Mouse (Mus musculus): Measurements from ENCODE around the gene Dnajc11.

Dnajc11 gene

DNA sequence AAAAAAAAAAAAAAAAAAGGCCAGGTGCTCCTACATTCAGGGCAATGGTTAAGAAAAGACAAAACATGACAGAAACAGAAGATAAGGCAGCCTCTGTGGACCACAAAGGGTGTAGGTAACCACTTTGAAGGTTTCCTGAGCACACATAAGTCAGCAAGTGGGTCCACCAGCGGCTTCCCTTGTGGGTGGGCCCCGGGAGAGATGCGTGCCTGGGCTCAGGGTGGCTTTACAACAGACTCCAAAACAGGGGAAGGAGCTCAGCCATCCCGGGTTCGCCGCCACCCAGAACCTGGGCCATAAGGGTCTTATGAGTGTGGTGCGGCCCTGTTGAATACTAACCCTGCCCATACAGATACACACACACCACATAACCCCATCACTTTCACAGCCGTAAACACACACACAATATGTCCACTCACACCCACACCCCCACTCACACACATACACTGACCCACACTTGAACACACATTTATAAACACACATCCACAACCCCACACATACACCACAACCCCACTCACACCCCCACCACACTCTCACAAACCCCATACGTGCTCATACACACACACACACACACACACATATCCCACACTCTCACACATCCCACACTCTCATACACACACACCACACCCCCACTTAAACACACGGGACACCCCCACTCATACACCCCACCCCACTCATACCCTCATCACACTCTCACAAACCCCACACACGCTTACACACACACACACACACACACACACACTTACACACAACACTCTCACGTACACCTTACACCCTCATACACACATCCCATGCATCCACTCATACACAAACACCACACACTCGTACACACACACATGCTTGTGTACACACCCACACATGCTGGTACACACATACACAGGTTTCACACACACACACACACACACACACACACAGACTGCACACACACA is 651 bp upstream of the Dnajc11 start:
- peak; percentile 42 for DNase-seq (ENCODE audit: low read depth, low spot score)

DNA sequence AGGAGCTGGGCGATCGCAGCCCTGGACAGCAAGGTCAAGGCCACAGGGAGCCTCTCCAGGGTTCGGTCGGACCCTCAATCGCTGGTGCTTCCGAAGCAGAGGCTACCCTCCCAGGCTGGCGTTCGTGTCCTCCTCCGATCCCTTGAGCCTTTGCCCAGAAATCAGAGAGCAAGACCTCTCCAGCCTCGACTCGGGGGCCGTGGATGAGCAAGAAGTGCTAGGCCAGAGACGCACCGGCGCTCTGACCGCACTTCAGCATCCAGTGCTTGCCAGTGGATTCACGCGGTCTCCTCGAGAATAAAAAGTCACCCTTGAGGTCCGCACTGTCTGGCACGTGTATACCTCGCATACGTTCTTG is 703 bp downstream of the Dnajc11 start:
- peak; percentile 37 for DNase-seq (ENCODE audit: low read depth, low spot score)

DNA sequence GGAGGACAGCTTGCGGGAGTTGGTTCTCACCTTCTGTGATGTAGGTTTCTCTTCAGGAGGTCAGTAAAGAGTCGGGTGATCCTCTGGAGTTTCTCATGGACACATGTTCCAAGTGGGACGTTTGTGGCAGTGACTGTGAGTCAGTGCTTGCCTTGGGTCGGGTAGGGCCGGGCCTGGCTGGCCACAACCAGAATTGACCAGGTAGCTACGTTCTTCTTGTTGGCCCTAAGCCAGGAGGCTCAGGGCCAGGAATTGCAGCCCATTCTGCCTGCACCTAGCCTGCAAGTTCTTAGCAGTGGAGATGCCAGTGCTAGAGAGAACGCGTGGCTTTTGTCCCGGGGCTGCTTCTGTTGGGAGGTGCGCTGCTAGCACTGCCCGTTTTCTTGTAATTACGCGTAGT is 4.0 kb downstream of the Dnajc11 start:
- no peak for DNase-seq (ENCODE audit: low read depth, low spot score)

DNA sequence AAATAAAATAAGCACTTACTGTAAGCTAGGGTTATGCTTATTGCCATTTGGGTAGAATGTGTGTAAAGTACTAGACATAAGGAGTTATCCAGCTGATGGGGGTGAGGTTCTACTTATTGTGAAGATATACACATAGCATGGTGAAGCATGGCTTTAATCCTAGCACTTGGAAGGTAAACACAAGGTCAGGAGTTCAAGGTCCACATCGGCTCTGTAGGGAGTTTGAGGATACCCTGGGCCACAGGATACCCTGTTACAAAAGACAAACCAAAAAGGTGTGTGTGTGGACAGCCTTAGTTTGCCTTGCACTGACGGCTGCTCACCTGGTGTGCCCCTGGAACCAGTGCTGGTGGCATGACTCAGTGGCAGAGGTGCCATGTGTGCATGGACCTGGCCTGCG is 4.6 kb downstream of the Dnajc11 start:
- DNase-seq (ENCODE audit: low read depth, low spot score) = no peak

DNA sequence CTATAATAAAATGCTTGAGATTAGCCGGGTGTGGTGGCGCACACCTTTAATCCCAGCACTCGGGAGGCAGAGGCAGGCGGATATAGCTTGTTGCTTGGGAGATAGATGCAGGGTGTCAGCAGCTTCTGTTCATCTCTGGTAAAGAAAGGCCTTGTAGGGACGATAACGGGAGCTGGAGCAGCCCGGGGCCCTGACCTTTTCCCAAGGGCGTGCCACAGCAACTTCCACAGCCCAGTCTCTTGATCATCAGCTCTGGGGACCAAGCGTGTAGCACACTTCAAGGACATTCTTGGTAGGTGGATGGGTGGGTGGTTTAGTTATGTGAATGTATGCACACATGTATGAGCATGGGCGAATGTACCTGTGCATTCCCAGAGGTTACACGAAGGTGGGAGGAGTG is 12.7 kb downstream of the Dnajc11 start:
- no peak for DNase-seq (ENCODE audit: low read depth, low spot score)

DNA sequence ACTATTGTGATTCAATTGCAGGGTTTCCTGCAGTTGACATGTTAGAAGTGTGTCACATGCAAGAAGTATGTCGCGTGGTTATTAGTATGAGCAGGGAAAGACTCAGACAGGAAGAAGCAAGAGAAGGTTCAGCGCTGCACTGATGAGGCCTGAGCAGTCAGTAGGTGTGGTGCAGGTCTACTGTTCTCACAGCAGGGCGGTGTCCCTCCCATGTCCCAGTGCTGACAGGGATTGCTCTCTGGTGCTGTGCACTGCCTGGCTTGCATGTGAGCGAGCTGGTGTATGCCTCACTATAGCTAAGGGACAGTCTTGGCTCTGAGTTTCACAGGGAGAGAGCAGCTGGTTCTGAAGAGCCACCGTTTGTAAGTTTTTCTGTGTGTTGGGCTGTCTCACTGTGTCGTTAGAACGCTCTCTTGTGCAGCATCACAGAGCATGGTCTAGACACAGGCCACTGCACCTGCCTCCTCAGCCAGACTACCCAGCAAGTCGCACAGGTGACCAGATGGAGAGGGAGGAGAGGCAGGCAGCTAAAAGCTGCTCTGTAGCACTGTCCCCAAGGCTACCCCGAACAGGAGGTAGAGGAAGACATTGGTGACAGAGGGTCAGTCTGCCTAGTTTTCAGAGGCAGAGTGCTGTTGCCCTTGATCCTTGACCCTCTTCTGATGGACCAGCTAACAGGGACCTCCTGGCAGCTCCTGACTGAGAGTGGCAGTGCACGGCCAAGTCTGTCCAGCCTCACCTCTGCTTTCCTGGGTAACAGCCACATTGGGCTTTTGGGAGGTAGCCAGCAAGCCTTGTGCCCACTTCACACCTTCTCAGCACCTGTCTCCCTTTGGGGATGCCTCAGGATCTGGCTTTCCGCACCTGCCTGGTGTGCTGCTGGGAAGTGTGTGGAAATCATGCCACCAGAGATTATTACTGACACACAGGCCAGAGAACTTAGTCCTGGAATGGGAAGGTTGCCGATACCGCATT is 15.3 kb downstream of the Dnajc11 start:
- no peak for DNase-seq (ENCODE audit: low read depth, low spot score)

DNA sequence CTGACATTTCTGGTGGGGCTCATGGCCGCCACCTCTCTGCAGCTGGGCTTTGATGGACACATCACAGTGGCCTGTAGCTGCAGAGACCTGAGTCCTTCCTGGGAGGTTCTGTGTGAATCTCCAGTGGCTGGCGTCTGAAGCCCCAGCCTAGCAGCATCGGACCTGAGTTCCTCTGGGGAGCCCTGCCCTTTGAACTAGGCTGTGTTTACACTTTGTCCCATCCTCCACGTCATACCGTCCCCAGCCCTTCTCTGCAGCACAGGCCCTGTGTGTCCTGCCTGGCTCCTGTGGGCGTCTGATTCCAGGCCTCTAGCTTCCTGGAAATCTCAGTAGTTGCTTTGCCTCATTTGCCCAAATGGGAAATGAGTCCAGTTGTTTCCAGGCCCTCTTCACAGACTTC is 19.7 kb downstream of the Dnajc11 start:
- DNase-seq (ENCODE audit: low read depth, low spot score) = no peak

DNA sequence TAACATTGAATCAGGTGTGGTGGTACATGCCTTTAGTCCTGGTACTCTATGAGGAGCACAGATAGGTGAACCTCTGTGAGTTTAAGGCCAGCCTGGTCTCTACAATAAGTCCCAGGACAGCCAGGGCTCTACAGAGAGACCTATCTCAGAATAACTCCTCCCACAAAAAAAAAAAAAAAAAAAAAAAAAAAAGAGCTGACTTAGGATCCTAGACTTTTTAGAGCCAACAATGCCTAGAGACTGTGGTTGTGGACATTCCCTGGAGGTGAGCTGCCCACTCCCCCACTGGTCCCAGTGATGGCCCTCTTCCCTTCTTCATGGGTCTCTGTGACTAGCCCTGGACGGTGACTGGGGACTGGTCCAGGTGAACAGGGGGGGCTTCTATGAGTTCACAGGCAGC is 22.3 kb downstream of the Dnajc11 start:
- no peak for DNase-seq (ENCODE audit: low read depth, low spot score)

DNA sequence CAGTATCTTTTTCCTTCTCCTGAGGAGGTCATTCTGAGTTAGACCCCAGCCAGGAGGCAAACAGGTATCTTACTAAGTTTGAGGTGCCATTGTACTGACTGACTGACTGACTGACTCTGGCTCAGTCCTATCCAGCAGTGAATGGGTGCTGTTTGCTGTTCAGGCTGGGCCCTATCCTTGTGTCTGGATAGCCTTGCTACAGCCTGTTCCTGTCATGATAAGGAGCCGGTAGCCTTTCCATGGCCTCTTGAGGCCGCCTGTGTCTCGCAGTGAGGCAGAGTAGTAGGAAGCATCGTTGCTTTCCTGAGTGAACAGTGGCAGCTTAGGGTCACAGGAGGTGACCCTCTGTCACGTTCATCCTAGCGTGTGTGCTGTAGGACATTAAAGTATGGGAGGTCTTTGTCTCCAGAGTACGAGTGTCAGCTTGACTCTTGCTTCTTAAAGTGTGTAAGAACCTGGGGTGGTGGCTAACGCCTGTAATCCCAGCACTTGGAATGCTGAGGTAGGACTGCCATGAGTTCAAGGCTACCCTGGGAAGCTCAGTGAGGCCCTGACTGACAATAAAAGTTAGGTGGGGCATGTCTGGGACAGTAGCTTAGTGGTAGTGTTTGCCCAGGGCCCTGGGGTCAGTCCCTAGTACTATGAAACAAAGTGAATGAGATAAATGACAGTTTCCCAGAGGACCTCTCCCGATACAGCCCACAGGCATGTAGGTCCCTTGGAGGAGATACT is 24.3 kb downstream of the Dnajc11 start:
- DNase-seq (ENCODE audit: low read depth, low spot score) = no peak

DNA sequence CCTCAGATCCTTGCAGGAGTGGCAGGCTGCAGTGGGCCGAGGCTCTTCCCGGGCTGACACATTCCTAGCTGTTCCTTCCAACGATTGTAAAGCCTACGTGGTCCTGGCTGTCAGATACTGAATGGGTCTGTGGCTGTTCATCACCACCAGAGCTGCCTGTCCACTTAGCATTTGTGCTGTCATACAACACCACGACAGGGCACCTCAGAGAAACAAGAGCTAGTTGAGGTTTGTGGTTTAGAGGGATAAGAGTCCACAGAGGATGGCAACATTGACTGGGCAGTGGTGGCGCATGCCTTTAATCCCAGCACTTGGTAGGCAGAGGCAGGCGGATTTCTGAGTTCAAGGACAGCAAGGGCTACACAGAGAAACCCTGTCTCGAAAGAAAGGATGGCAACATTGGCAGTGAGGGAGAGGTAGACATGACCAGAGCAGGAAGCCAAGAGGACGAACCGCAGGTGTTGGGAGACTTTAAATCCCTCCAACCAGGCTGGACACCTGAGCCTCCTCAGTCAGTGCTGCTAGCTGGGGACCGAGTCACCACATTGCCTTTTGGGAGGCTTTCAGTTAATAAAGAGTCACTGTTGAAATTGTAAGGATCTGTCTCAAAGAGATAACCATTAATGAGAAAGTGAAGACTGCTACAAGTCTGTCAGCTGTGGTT is 26.5 kb downstream of the Dnajc11 start:
- DNase-seq (ENCODE audit: low read depth, low spot score) = no peak

DNA sequence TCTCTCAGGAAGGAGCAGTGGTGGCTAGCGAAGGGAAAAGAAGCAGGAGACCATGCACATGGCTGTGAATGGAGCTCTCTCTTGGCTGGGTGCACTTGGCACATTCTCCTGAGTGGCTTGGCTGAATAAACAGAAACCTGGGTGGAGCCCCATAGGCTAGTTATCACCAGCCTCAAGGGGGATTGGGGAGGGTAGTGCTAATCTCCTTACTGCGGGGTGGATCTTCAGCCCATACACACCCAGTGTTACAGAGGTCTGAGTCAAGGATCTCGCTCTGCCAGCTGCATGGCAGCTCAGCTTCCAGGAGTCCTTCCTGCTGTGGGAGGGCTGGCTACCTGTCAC is 27.0 kb downstream of the Dnajc11 start:
- DNase-seq (ENCODE audit: low read depth, low spot score) = no peak

DNA sequence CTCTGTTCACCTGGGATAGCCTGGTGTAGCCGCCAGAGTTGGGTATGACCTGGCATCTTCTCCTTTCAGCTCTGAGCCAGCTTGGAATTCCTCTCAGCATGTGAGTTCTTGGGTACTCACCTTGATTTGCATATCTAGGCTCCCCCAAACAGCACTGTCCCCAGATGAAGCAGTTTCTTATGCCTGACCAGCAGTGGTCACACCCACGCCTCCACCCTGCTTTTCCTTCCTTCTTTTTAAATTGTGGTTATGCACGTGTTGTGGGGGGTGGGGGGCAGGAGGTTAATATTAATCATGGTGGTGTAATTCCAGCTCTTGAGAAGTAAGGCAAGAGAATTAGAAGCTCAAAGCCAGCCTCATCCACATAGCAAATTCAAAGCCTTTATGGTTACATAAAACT is 29.3 kb downstream of the Dnajc11 start:
- no peak for DNase-seq (ENCODE audit: low read depth, low spot score)

DNA sequence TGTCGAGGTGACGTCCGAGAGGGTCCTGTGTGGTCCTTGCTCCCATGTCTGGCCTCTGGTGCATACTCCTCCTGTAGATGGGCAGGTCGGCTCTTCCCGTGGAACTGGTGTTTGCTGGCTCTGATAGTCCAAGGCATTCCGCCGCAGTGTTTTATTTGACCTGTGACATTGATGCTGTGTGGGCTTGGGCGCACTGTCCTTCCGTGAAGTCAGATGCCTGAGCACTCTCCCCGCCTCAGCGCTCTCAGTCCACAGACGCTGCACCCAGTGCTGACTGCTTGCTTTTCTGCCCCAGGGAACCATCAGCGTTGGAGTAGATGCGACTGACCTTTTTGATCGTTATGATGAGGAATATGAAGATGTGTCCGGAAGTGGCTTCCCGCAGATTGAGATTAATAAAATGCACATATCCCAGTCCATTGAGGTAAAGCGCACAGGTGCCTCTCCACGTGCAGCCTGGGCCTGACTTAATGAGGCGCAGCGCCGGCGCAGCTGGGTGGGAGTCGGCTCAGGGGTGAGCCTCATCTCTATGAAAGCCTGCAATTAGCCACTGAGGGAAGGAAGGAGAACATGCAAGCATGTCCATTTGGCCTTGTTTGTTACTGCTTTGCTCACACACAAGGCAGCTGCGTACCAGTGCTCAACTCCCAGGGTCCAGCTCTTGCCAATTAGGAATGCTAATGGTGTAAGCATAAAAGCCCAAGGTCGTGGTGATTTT is 34.9 kb downstream of the Dnajc11 start:
- no peak for DNase-seq (ENCODE audit: low read depth, low spot score)

DNA sequence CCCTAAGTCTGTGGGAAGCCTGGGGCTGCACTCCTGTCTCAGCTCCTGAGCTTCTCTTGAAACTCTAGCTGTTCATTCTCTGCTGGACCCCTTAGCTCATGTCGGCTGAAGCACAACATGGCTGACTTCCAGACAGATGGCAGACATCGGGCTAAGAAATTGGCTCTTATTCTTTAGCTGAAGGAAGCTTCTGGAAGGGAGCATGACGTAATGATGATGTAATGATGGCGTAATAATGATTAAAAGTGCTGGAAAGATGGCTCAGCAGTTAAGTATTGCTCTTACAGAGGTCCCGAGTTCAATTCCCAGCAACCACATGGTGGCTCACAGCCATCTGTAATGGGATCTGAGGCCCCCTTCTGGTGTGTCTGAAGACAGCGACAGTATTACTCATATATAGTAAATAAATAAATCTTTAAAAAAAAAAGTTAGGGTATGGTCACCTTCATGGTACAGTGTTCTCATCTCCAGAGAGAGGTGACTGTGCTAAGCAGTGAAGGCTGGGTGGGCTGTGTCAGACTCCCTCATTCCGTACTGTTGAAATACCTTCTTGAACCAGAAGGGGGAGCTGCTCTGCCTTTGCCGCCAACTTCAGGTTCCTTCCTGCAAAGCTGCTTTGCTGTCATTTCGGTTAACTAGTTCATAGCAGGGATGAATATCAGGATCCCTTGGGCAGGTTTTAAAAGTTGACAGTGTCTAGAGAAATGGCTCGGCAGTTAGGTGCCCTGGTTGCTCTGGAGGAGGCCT is 38.9 kb downstream of the Dnajc11 start:
- peak; percentile 43 for DNase-seq (ENCODE audit: low read depth, low spot score)

DNA sequence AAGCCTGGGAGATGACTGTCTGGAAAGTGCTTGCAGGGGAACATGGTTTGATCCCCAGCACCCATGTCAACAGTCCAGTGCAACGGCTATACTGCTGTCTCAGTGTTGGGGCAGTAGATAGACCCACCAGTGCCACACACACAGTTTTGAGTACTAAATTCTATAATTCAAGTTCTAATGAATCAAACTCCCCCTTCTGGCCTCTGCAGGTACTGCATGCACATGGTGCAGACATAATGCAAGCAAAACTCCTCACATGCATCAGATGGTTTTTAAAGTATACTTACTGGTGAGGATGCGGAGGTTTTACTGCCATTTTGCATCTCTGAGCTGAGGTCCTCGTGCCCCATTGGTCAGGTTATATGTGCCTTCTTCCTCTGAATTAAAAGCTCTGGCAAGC is 42.0 kb downstream of the Dnajc11 start:
- no peak for DNase-seq (ENCODE audit: low read depth, low spot score)

DNA sequence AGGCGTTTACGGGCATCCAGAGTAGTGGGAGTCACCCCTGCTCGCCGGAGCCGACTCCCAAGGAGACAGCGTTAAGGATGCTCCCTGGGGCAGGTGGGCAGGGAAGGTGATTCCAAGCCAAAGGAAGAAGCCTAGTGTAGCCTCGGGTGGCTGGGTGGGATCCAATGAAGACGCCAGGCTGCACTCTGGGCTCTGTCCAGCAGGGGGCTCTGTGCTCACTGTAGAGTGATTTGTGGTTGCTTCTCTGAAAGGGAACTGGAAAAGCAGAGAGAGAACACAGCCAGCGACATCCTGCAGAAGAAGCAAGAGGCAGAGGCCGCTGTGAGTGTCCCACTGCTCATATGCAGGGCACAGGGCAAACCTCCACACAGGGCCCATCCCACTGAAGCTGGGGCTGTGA is 44.3 kb downstream of the Dnajc11 start:
- peak; percentile 72 for DNase-seq (ENCODE audit: low read depth, low spot score)

DNA sequence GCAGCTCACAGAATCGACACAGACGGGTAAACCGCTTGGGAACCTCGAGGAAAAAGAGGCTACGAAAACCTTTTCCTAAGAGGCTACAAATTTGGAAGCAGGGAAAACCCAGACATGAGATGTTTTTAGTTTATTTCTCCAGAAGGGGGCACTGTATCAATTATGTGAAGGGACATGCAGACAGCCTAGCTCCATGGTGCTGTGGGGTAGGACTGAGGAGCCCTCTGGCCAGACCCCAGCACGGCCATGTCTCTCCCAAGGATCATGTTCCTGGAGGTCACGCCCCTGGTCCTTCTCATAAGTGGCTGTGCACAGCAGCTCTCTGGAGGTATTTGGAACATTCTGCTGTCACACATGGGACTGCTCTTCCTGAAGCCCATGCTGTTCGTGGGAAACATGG is 47.2 kb downstream of the Dnajc11 start:
- no peak for DNase-seq (ENCODE audit: low read depth, low spot score)

DNA sequence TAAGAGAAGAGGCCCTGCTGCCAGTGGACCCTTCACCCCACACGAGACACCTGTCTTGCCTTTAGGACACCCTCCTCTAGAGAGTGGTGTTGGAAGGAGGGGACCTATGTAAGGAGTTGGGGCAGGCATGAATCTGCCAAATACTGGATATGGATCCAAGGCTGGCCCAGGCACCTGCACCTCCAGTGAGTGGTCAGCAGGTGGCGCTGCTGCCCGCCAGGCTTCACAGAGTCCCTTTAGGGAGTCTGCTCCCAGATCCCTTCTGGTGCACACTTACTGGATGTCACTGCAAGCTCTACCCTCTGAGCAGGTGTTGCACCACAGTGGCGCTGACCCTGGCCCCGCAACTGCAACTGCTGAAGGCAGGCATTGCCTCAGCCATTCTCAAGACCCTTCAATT is 47.9 kb downstream of the Dnajc11 start:
- DNase-seq (ENCODE audit: low read depth, low spot score) = peak; percentile 78

DNA sequence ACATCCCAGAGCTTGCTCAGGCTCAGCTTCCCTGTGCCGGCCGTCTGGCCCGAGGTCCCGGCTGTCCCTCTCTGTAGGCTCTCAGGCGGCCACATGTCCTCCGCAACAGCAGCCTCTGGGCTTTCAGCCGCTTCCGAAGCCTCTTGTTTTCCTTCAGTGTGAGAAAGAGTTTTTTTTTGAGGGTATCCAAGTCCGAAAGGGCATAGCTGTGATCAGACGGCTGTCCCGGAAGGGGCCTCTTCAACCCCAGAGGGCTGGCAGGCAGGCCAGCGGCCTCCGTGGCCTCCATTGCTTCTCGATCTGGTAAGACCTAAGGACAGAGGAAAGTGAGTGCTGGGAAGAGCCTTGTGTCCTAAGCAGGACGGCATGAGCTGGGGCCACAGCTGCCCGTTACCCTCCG is 49.6 kb downstream of the Dnajc11 start:
- no peak for DNase-seq (ENCODE audit: low read depth, low spot score)

DNA sequence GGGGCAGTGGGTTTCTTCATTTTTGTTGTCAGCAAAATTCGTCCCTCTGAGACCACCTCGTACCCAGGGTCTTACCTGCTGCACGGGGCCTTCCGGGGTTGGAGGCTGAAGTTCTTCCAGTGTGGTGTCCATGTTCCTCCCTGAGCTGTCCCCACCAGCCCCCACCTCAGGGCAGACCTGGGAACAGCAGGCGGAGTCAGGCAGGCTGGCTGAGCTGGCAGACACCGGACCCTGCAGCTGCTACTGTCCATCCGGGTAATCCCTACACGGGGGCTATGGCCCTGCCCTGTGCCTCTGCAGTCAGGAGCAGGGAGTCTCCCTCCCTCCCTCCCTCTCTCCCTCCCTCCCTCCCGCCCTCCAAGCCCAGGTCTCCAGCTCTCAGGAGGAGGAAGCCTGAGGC is 50.1 kb downstream of the Dnajc11 start:
- no peak for DNase-seq (ENCODE audit: low read depth, low spot score)

Measured in CD4-positive helper T cell, adult 2 months (primary cell).